Mouse (Mus musculus) midbrain, postnatal 0 days (tissue): Measurements from ENCODE around the gene Gm21981. TPM values are rescaled to one million over a fixed set of nuclear protein-coding genes. Genes with fewer than 3 reads are reported as not detected.

Experiments
- ATAC-seq: fragments of 200-750 bp; cut with Nextera tagmentation; 2 replicates; pipeline ENCODE4 v1.8.0; 2017; ENCODE audit warnings: moderate number of reproducible peaks, mild to moderate bottlenecking, moderate TSS enrichment, moderate library complexity; ENCODE audit not compliant: low FRiP score
- DNase-seq: peaks from one replicate; pipeline ENCODE4 v3.0.0-alpha.2; 2015; ENCODE audit warnings: low spot score
- H3K27ac ChIP-seq: fragments of 300-500 bp; sonication (generic); 2 replicates; pipeline ENCODE4 v1.5.1; 2014; ENCODE audit warnings: low read depth, mild to moderate bottlenecking, low read length, mixed read lengths
- H3K27me3 ChIP-seq: fragments of 300-500 bp; sonication (generic); 2 replicates; pipeline ENCODE4 v1.6.1; 2014; ENCODE audit warnings: low read length, control low read depth, mixed read lengths; ENCODE audit not compliant: insufficient read depth
- H3K36me3 ChIP-seq: fragments of 300-500 bp; sonication (generic); 2 replicates; pipeline ENCODE4 v1.6.1; 2014; ENCODE audit warnings: low read length, control low read depth, mixed read lengths; ENCODE audit not compliant: insufficient read depth
- H3K4me1 ChIP-seq: fragments of 300-500 bp; sonication (generic); 2 replicates; pipeline ENCODE4 v1.6.1; 2014; ENCODE audit warnings: mild to moderate bottlenecking, control low read depth, antibody characterized with exemption, low read length, mixed read lengths; ENCODE audit not compliant: insufficient read depth
- H3K4me2 ChIP-seq: fragments of 300-500 bp; sonication (generic); 2 replicates; pipeline ENCODE4 v1.6.1; 2014; ENCODE audit warnings: low read depth, mild to moderate bottlenecking, low read length, mixed read lengths; ENCODE audit not compliant: poor library complexity, severe bottlenecking
- H3K4me3 ChIP-seq: fragments of 300-500 bp; sonication (generic); 2 replicates; pipeline ENCODE4 v1.5.1; 2014; ENCODE audit warnings: low read depth, mild to moderate bottlenecking, low read length, moderate library complexity
- H3K9ac ChIP-seq: fragments of 300-500 bp; sonication (generic); replicated peaks from 2 replicates; pipeline ENCODE4 v1.6.1; 2014; ENCODE audit warnings: mild to moderate bottlenecking, low read length, moderate library complexity, mixed read lengths; ENCODE audit not compliant: poor library complexity, severe bottlenecking
- H3K9me3 ChIP-seq: fragments of 300-500 bp; sonication (generic); 2 replicates; pipeline ENCODE4 v1.6.1; 2016; ENCODE audit warnings: low read length, control low read depth
- CTCF ChIP-seq: IDR thresholded peaks from 2 replicates; pipeline ENCODE4 v1.5.1; 2016; ENCODE audit warnings: antibody characterized with exemption, mild to moderate bottlenecking
- WGBS: fragments of 180-500 bp; shearing (Covaris S2); extraction: QIAGEN DNeasy Blood & Tissue Kit; methylation state at CpG from one replicate; pipeline ENCODE4 v1.1.7; 2014; 5-methylcytosine and 5-hydroxymethylcytosine counted together
- polyA plus RNA-seq: library from polyadenylated mRNA; unstranded; fragments of >200 nt; fragmentation: Nextera tagmentation; extraction: Ambion mirVana; gene quantifications from 2 replicates; pipeline ENCODE4 v1.2.1, GENCODE M21; 2015
- total RNA-seq: library from RNA; depleted of rRNA; stranded (reverse); fragments of >200 nt; gene quantifications from 2 replicates; pipeline ENCODE4 v1.2.3, GENCODE M21; 2014; rRNA removed

The Gm21981 gene
- total RNA-seq, result 5.2 and 5.8 TPM in 2 replicates
- polyA plus RNA-seq, result 0.56 and 0.90 TPM in 2 replicates

DNA sequence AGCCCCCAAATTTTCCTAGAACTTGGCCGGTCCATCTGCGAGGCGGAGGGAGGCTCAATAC, at the start of gene Gm21981:
Gene Gm21981 (minus strand): TSS at position 14 of the 61 bp plus-strand sequence.
- DNase-seq, result no peak
- peak within 1 kb of the TSS; percentile 73 for H3K4me2 ChIP-seq
- TF ChIP-seq CTCF, result peak; percentile 42; the same call in 1 of the 2 replicates
- WGBS, result 0% methylated on average over 3 of the region's 3 CpGs
- peaks cover 8% of the 10 kb centered on the region; the same call in 1 of the 2 replicates for H3K36me3 ChIP-seq
- peak within 1 kb of the TSS; percentile 79 for H3K4me3 ChIP-seq
- H3K27ac ChIP-seq, result peak within 1 kb of the TSS; percentile 85
- peak within 1 kb of the TSS; percentile 84 for H3K9ac ChIP-seq
- no peaks in the 10 kb centered on the region; the same call in 1 of the 2 replicates for H3K4me1 ChIP-seq
- no peaks in the 10 kb centered on the region for H3K27me3 ChIP-seq
- ATAC-seq, result no peak
- no peaks in the 10 kb centered on the region for H3K9me3 ChIP-seq

DNA sequence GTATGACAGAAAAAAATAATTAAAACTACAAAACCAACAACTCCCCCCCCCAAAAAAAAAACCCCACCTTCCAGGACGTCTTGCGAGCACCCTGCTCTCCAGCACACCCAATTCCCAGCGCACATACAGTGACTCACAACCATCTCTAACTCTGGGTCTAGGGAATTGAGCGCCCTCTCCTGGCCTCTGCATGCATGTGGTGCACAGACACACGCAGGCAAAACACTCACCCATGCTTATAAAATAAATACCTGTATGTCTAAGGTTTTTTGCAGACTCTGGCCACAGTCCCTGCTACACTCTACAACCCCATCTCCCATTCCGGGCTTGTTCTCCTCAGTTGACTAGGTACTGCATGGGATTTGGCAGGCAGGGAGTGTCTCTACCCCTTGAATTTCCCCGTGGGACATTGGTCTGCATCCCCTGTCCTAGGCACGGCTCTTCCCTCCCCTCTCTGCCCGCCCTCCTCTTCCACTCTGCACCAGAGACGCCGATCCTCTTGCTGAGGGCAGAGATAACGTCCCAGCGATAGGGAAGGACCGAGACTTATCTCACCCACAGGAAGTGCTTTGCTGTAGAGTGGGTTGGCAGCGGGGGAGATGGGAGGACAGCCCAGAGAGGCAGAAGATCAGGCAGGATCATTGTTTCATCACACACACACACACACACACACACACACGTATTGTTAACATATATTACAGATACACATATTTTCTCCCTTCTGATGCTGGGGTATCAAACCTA, 48.9 kb upstream of the Gm21981 start:
- Histone ChIP-seq H3K36me3 (no peaks in the 10 kb centered on the region), H3K4me1 (no peaks in the 10 kb centered on the region), H3K9me3 (no peaks in the 10 kb centered on the region), H3K9ac (no peak overlapping the region), H3K27ac (no peak overlapping the region), H3K4me3 (no peak overlapping the region), H3K27me3 (peaks cover 1% of the 10 kb centered on the region; the same call in 1 of the 2 replicates), H3K4me2 (no peak overlapping the region)
- DNase-seq, result no peak
- TF ChIP-seq CTCF, result peak; percentile 51
- 51% methylated on average over 16 of the region's 16 CpGs for WGBS
- ATAC-seq, result no peak

DNA sequence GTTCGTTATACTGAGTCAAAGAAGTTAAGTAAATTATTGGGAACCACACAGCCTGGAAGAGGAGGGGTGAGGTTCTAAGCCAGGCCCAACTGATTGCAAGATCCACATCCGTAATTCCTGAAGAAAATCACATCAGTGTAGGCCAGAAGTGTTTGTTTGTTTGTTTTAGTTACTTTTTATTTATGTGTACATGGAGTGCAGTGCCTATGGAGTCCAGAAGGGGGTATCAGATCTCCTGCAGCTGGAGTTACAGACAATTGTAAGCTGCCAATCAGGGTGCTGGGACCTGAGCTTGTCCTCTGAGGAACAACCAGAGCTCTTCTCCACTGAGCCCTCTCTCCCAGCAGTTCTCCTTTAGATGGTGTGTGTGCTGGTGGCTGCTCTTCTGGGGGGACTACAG, 45.9 kb upstream of the Gm21981 start:
- ATAC-seq (no peak), DNase-seq (no peak)
- Histone ChIP-seq H3K4me2 (no peak overlapping the region), H3K27me3 (peaks cover 9% of the 10 kb centered on the region), H3K9me3 (no peaks in the 10 kb centered on the region), H3K36me3 (no peaks in the 10 kb centered on the region), H3K27ac (no peak overlapping the region), H3K9ac (no peak overlapping the region), H3K4me1 (peaks cover 6% of the 10 kb centered on the region; the same call in 1 of the 2 replicates), H3K4me3 (no peak overlapping the region)
- 60% methylated on average over 2 of the region's 2 CpGs for WGBS
- 0 out of 2 replicates have a peak, but pooled peaks have one; percentile 25 for TF ChIP-seq CTCF

DNA sequence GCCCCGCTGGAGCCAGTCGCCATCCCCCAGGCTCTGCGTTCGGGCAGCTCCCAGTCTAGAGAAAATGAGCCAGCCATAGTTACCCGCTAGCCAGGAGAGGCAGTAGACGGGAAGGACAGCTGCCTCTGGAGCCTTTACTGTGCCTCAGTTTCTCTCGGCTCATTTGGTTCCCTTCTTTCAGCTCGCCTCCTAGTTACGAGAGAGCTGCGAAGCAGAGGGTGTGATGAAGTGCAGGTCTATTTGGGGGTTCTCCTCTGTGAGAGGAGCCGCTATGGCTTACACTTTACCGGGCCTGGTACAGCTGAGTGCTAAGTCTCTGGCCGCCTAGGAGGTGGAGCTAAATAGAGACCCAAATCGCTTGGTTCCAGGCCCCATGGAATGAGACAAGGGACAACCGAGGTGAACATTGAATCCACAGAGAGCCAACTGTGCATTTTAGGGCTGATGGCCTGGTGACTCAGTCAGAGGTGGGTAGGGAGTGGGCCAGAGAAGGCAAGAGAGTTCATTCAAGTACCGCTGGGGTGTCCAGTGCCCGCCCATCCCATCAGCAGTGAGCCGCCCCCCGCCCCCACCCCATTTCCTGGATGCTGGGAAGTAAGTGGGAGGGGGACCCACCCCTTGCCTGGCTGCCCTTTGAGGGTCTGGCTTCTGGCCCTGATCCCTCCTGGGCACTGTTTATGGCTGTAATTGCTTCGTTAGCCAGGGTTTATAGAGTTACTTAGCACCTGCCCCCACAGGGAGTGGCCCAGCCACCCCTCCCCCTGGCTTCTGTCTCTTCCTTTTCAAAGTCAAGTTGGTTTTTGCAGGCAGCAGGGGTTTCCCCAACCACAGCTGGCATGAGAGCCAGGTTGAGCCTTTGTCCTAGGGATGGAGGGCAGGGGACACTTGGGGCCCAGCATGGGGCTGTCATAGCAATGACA, 44.9 kb upstream of the Gm21981 start:
- DNase-seq, result no peak

GRCm38 (mm10) chr17:47738066-47738878, 44.0 kb upstream of the Gm21981 start:
- DNase-seq, result no peak
- no peak overlapping the region for H3K27ac ChIP-seq
- no peaks in the 10 kb centered on the region for H3K36me3 ChIP-seq
- peaks cover 6% of the 10 kb centered on the region; the same call in 1 of the 2 replicates for H3K4me1 ChIP-seq
- peak overlapping the region; percentile 48 for H3K9ac ChIP-seq
- H3K4me2 ChIP-seq, result peak overlapping the region; percentile 95
- peaks cover 9% of the 10 kb centered on the region for H3K27me3 ChIP-seq
- H3K4me3 ChIP-seq, result peak overlapping the region; percentile 57
- TF ChIP-seq CTCF, result no peak
- H3K9me3 ChIP-seq, result no peaks in the 10 kb centered on the region
- peak; percentile 21 for ATAC-seq
- under 1% methylated on average over 58 of the region's 61 CpGs for WGBS

More for the DNA sequence above, 44.9 kb upstream of the Gm21981 start:
- WGBS, result 13% methylated on average over 20 of the region's 20 CpGs
- no peak for TF ChIP-seq CTCF
- H3K27ac ChIP-seq, result no peak overlapping the region
- peaks cover 6% of the 10 kb centered on the region; the same call in 1 of the 2 replicates for H3K4me1 ChIP-seq
- ATAC-seq, result no peak
- no peaks in the 10 kb centered on the region for H3K36me3 ChIP-seq
- H3K4me2 ChIP-seq, result peak overlapping the region; percentile 95
- H3K9me3 ChIP-seq, result no peaks in the 10 kb centered on the region
- peak overlapping the region; percentile 48 for H3K9ac ChIP-seq
- H3K27me3 ChIP-seq, result peaks cover 9% of the 10 kb centered on the region
- peak overlapping the region; percentile 57; the same call in 1 of the 2 replicates for H3K4me3 ChIP-seq
